In the genomic region with DNA sequence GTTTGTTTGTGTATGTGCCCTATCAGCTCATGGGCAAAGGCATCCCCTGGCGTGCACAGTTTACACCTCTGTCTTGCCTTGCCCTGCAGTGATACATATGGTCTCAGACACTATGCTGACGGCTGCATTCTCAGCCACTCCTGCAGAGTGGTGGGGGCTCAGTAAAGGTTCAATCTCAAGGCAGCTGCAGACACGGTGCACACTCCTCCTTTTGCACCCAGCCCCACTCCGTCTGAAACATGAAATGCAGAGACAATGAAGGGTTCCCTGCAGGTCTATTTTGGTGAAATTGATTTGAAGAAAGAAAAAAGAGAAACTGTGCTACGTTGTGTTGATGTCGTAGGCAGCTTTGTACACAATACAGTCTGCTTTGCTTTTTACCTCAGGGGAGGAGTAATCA, we compare ENCODE assay signal across 16 mouse cellular contexts.
"Had no signal": no experiment of that assay in that cellular context is flagged by ENCODE, and none has a peak within 500 bp of the region (broad histone marks: within the 10 kb centered on the region; RNA-seq: fewer than 3 reads in every experiment).

No protein-coding gene starts in this region.

- ATAC-seq: midbrain, embryonic 16.5 days had no signal

- H3K27me3 ChIP-seq: midbrain, embryonic 12.5 days; neural tube, embryonic 13.5 days; neural tube, embryonic 15.5 days had no signal

- H3K4me2 ChIP-seq: lung, embryonic 14.5 days; midbrain, embryonic 12.5 days; neural tube, embryonic 13.5 days; neural tube, embryonic 15.5 days had no signal

- H3K9ac ChIP-seq: lung, embryonic 14.5 days; midbrain, embryonic 12.5 days; neural tube, embryonic 13.5 days; neural tube, embryonic 15.5 days had no signal

- H3K36me3 ChIP-seq: midbrain, embryonic 10.5 days; midbrain, embryonic 12.5 days; neural tube, embryonic 13.5 days; neural tube, embryonic 15.5 days had no signal

- H3K27ac ChIP-seq: midbrain, embryonic 10.5 days; midbrain, embryonic 12.5 days; neural tube, embryonic 13.5 days; neural tube, embryonic 15.5 days had no signal

- H3K4me1 ChIP-seq: midbrain, embryonic 12.5 days had no signal

- H3K4me3 ChIP-seq: midbrain, embryonic 10.5 days; midbrain, embryonic 12.5 days; myocyte; neural tube, embryonic 13.5 days; neural tube, embryonic 15.5 days had no signal

- DNase-seq: lung, adult 18-20 months; lung, embryonic 14.5 days; lung, postnatal 10 days; lung, postnatal 4 days; midbrain, embryonic 14.5 days; right cerebral cortex, postnatal 14 days; spleen, adult 18-20 months; thymus, adult 18-20 months; thymus, postnatal 14 days; thymus, postnatal 36 days had no signal

- H3K9me3 ChIP-seq: midbrain, embryonic 10.5 days; midbrain, embryonic 12.5 days; neural tube, embryonic 13.5 days; neural tube, embryonic 15.5 days had no signal
